Mouse (Mus musculus) neural tube, embryonic 12.5 days (tissue): ENCODE measurements around the gene Slc25a45. TPM values are rescaled to one million over a fixed set of nuclear protein-coding genes. Genes with fewer than 3 reads are reported as not detected.
A peak's percentile ranks its signal among the peaks of the same experiment; 100 is the strongest.
"Not testable (repeated sequence)": the region's sequence is repeated elsewhere in the genome, so short reads cannot be mapped to it uniquely, and the experiment has no call there.

Source experiments
- ATAC-seq: fragments of 200-750 bp; cut with Nextera tagmentation; 2 replicates; pipeline ENCODE4 v1.8.0; 2017; ENCODE audit warnings: low read depth, mild to moderate bottlenecking, moderate TSS enrichment, moderate library complexity; ENCODE audit not compliant: low FRiP score
- H3K27ac ChIP-seq: fragments of 300-500 bp; sonication (generic); 2 replicates; pipeline ENCODE4 v1.5.1; 2016
- H3K27me3 ChIP-seq: fragments of 300-500 bp; sonication (generic); replicated peaks from 2 replicates; pipeline ENCODE4 v1.6.1; 2016; ENCODE audit warnings: mild to moderate bottlenecking
- H3K36me3 ChIP-seq: fragments of 300-500 bp; sonication (generic); 2 replicates; pipeline ENCODE4 v1.6.1; 2016; ENCODE audit warnings: mild to moderate bottlenecking
- H3K4me1 ChIP-seq: fragments of 300-500 bp; sonication (generic); 2 replicates; pipeline ENCODE4 v1.6.1; 2016
- H3K4me2 ChIP-seq: fragments of 300-500 bp; sonication (generic); replicated peaks from 2 replicates; pipeline ENCODE4 v1.6.1; 2016; ENCODE audit warnings: mild to moderate bottlenecking
- H3K4me3 ChIP-seq: fragments of 300-500 bp; sonication (generic); 2 replicates; pipeline ENCODE4 v1.5.1; 2016
- H3K9ac ChIP-seq: fragments of 300-500 bp; sonication (generic); 2 replicates; pipeline ENCODE4 v1.6.1; 2016; ENCODE audit warnings: mild to moderate bottlenecking
- H3K9me3 ChIP-seq: fragments of 300-500 bp; sonication (generic); 2 replicates; pipeline ENCODE4 v1.6.1; 2016; ENCODE audit warnings: mild to moderate bottlenecking
- WGBS: fragments of 180-500 bp; shearing (Covaris S2); methylation state at CpG from one replicate; pipeline ENCODE4 v1.1.7; 2016; 5-methylcytosine and 5-hydroxymethylcytosine counted together
- polyA plus RNA-seq: library from polyadenylated mRNA; unstranded; fragments of >200 nt; fragmentation: Nextera tagmentation; extraction: Ambion mirVana; gene quantifications from 2 replicates; pipeline ENCODE4 v1.2.1, GENCODE M21; 2016

Gene Slc25a45
- polyA plus RNA-seq, 1 experiment from 2014 or later = 2.5 TPM

- no peaks in the 10 kb centered on the region for H3K27me3 ChIP-seq
- H3K27ac ChIP-seq = no peak overlapping the region
These were observed 5.9 kb upstream of the Slc25a45 start for GRCm38 (mm10) chr19:5871683-5872082.

GRCm38 (mm10) chr19:5872528-5872927, 5.1 kb upstream of the Slc25a45 start:
- Histone ChIP-seq H3K4me2 (no peak overlapping the region), H3K9me3 (no peaks in the 10 kb centered on the region), H3K9ac (no peak overlapping the region), H3K4me1 (peaks cover 28% of the 10 kb centered on the region), H3K27me3 (no peaks in the 10 kb centered on the region), H3K36me3 (peaks cover 36% of the 10 kb centered on the region), H3K27ac (no peak overlapping the region), H3K4me3 (no peak overlapping the region)
- no peak for ATAC-seq
- WGBS = 91% methylated on average over 4 of the region's 4 CpGs

More at GRCm38 (mm10) chr19:5871683-5872082, 5.9 kb upstream of the Slc25a45 start:
- ATAC-seq = no peak
- Histone ChIP-seq H3K4me3 (no peak overlapping the region), H3K9me3 (no peaks in the 10 kb centered on the region), H3K9ac (peak overlapping the region; percentile 33; the same call in 1 of the 2 replicates), H3K36me3 (peaks cover 43% of the 10 kb centered on the region), H3K4me2 (peak overlapping the region; percentile 39), H3K4me1 (peaks cover 28% of the 10 kb centered on the region)
- 59% methylated on average over 6 of the region's 6 CpGs for WGBS

GRCm38 (mm10) chr19:5872931-5873556, 4.6 kb upstream of the Slc25a45 start:
- ATAC-seq = no peak
- H3K27me3 ChIP-seq = no peaks in the 10 kb centered on the region
- peaks cover 28% of the 10 kb centered on the region for H3K4me1 ChIP-seq
- WGBS = 91% methylated on average over 19 of the region's 19 CpGs
- no peak overlapping the region for H3K27ac ChIP-seq
- peaks cover 31% of the 10 kb centered on the region for H3K36me3 ChIP-seq
- 0 out of 2 replicates have a peak overlapping the region, but pooled peaks have one; percentile 18 for H3K9ac ChIP-seq
- no peak overlapping the region for H3K4me2 ChIP-seq
- no peak overlapping the region for H3K4me3 ChIP-seq
- no peaks in the 10 kb centered on the region for H3K9me3 ChIP-seq

GRCm38 (mm10) chr19:5874391-5874968, 3.1 kb upstream of the Slc25a45 start:
- Histone ChIP-seq H3K27ac (no peak overlapping the region), H3K9ac (peak overlapping the region; percentile 66), H3K4me1 (peaks cover 28% of the 10 kb centered on the region), H3K36me3 (peaks cover 18% of the 10 kb centered on the region; the same call in 1 of the 2 replicates), H3K4me3 (peak overlapping the region; percentile 80), H3K9me3 (no peaks in the 10 kb centered on the region), H3K4me2 (peak overlapping the region; percentile 85), H3K27me3 (no peaks in the 10 kb centered on the region)
- ATAC-seq = no peak
- WGBS = 12% methylated on average over 13 of the region's 13 CpGs

- Histone ChIP-seq H3K9ac (peak within 1 kb of the TSS; percentile 66), H3K9me3 (no peaks in the 10 kb centered on the region), H3K4me1 (peaks cover 28% of the 10 kb centered on the region), H3K27me3 (no peaks in the 10 kb centered on the region), H3K4me2 (peak within 1 kb of the TSS; percentile 85), H3K4me3 (peak within 1 kb of the TSS; percentile 80), H3K36me3 (peaks cover 13% of the 10 kb centered on the region; the same call in 1 of the 2 replicates), H3K27ac (no peak within 1 kb of the TSS)
- ATAC-seq = peak; percentile 86
- WGBS = under 1% methylated on average over 37 of the region's 37 CpGs
These were observed 2.6 kb upstream of the Slc25a45 start, which contains the start of gene Frmd8 for GRCm38 (mm10) chr19:5874969-5875480. Gene Frmd8, minus strand, starts transcription at chr19:5875274.

GRCm38 (mm10) chr19:5878362-5878722, 734 bp downstream of the Slc25a45 start:
- Histone ChIP-seq H3K27me3 (no peaks in the 10 kb centered on the region), H3K4me1 (peaks cover 12% of the 10 kb centered on the region), H3K9ac (peak overlapping the region; percentile 18; the same call in 1 of the 2 replicates), H3K27ac (no peak overlapping the region), H3K4me3 (peak overlapping the region; percentile 7; the same call in 1 of the 2 replicates), H3K36me3 (no peaks in the 10 kb centered on the region), H3K9me3 (no peaks in the 10 kb centered on the region), H3K4me2 (0 out of 2 replicates have a peak overlapping the region, but pooled peaks have one; percentile 12)
- 70% methylated on average over 7 of the region's 7 CpGs for WGBS
- no peak for ATAC-seq

- Histone ChIP-seq H3K4me1 (peaks cover 10% of the 10 kb centered on the region), H3K4me2 (no peak overlapping the region), H3K4me3 (no peak overlapping the region), H3K27me3 (no peaks in the 10 kb centered on the region), H3K27ac (no peak overlapping the region), H3K36me3 (no peaks in the 10 kb centered on the region), H3K9me3 (no peaks in the 10 kb centered on the region), H3K9ac (0 out of 2 replicates have a peak overlapping the region, but pooled peaks have one; percentile 18)
- 82% methylated on average over 3 of the region's 3 CpGs for WGBS
- no peak for ATAC-seq
These were observed 1.3 kb downstream of the Slc25a45 start for GRCm38 (mm10) chr19:5878916-5879315.

- Histone ChIP-seq H3K4me2 (no peak overlapping the region), H3K27me3 (no peaks in the 10 kb centered on the region), H3K9me3 (no peaks in the 10 kb centered on the region), H3K4me1 (peaks cover 3% of the 10 kb centered on the region; the same call in 1 of the 2 replicates), H3K9ac (no peak overlapping the region), H3K36me3 (no peaks in the 10 kb centered on the region), H3K27ac (no peak overlapping the region), H3K4me3 (no peak overlapping the region)
- no peak for ATAC-seq
- 91% methylated on average over 7 of the region's 7 CpGs for WGBS
These were observed 2.1 kb downstream of the Slc25a45 start for GRCm38 (mm10) chr19:5879735-5880134.

GRCm38 (mm10) chr19:5881155-5881554, 3.5 kb downstream of the Slc25a45 start:
- no peak for ATAC-seq
- Histone ChIP-seq H3K9me3 (no peaks in the 10 kb centered on the region), H3K4me3 (no peak overlapping the region), H3K4me1 (no peaks in the 10 kb centered on the region), H3K27me3 (no peaks in the 10 kb centered on the region), H3K4me2 (no peak overlapping the region), H3K27ac (no peak overlapping the region), H3K9ac (no peak overlapping the region), H3K36me3 (no peaks in the 10 kb centered on the region)
- 95% methylated on average over 6 of the region's 6 CpGs for WGBS

- WGBS = 89% methylated on average over 5 of the region's 5 CpGs
- not testable (repeated sequence) for H3K4me1 ChIP-seq, H3K9me3 ChIP-seq, H3K9ac ChIP-seq, H3K36me3 ChIP-seq, H3K27ac ChIP-seq, H3K4me3 ChIP-seq, H3K4me2 ChIP-seq, ATAC-seq, H3K27me3 ChIP-seq
These were observed 4.5 kb downstream of the Slc25a45 start for GRCm38 (mm10) chr19:5882079-5882478.

GRCm38 (mm10) chr19:5883935-5884334, 6.3 kb downstream of the Slc25a45 start:
- Histone ChIP-seq H3K4me1 (no peaks in the 10 kb centered on the region), H3K4me2 (no peak overlapping the region), H3K36me3 (no peaks in the 10 kb centered on the region), H3K27me3 (no peaks in the 10 kb centered on the region), H3K4me3 (no peak overlapping the region), H3K9ac (no peak overlapping the region), H3K9me3 (no peaks in the 10 kb centered on the region), H3K27ac (no peak overlapping the region)
- no peak for ATAC-seq
- WGBS = 45% methylated on average over 1 of the region's 1 CpGs

GRCm38 (mm10) chr19:5885838-5886237, 8.2 kb downstream of the Slc25a45 start:
- Histone ChIP-seq H3K4me1 (no peaks in the 10 kb centered on the region), H3K4me3 (no peak overlapping the region), H3K27ac (no peak overlapping the region), H3K36me3 (no peaks in the 10 kb centered on the region), H3K9ac (no peak overlapping the region), H3K9me3 (no peaks in the 10 kb centered on the region), H3K4me2 (no peak overlapping the region), H3K27me3 (no peaks in the 10 kb centered on the region)
- 64% methylated on average over 4 of the region's 4 CpGs for WGBS
- no peak for ATAC-seq
